Mouse (Mus musculus) heart, embryonic 14.5 days (tissue): ENCODE data around the gene Cpe. TPM values are rescaled to one million over a fixed set of nuclear protein-coding genes. Genes with fewer than 3 reads are reported as not detected.

Source experiments
- ATAC-seq: fragments of 200-750 bp; cut with Nextera tagmentation; 2 replicates; pipeline ENCODE4 v1.8.0; 2017; ENCODE audit warnings: low read depth, moderate TSS enrichment; ENCODE audit not compliant: insufficient number of reproducible peaks, insufficient read depth, low FRiP score
- H3K27ac ChIP-seq, 2 experiments: fragments of 200-500 bp in 1 of 2; fragments of 300-500 bp in 1 of 2; sonication (generic) in 1 of 2; replicated peaks in 1 of 2; 2 replicates each; pipeline ENCODE4 v1.5.1; 2012 to 2014; ENCODE audit warnings: low read depth in 2 of 2, low read length in 2 of 2, control low read depth in 1 of 2, mild to moderate bottlenecking in 1 of 2, mixed read lengths in 1 of 2; ENCODE audit not compliant: control insufficient read depth in 1 of 2, insufficient read depth in 1 of 2
- H3K27me3 ChIP-seq: fragments of 300-500 bp; sonication (generic); 2 replicates; pipeline ENCODE4 v1.6.1; 2014; ENCODE audit warnings: mild to moderate bottlenecking, low read length, control low read depth; ENCODE audit not compliant: control insufficient read depth, insufficient read depth
- H3K36me3 ChIP-seq: fragments of 300-500 bp; sonication (generic); 2 replicates; pipeline ENCODE4 v1.6.1; 2014; ENCODE audit warnings: mild to moderate bottlenecking, control low read depth, low read length, mixed read lengths; ENCODE audit not compliant: control insufficient read depth, insufficient read depth
- H3K4me1 ChIP-seq, 2 experiments: fragments of 200-500 bp in 1 of 2; fragments of 300-500 bp in 1 of 2; sonication (generic) in 1 of 2; 2 replicates each; pipeline ENCODE4 v1.6.1; 2012 to 2014; ENCODE audit warnings: low read length in 2 of 2, control low read depth in 1 of 2, mixed read lengths in 1 of 2; ENCODE audit not compliant: control insufficient read depth in 2 of 2, insufficient read depth in 2 of 2
- H3K4me2 ChIP-seq: fragments of 300-500 bp; sonication (generic); 2 replicates; pipeline ENCODE4 v1.6.1; 2014; ENCODE audit warnings: mild to moderate bottlenecking, low read length
- H3K4me3 ChIP-seq, 2 experiments: fragments of 200-500 bp in 1 of 2; fragments of 300-500 bp in 1 of 2; sonication (generic) in 1 of 2; 2 replicates each; pipeline ENCODE4 v1.5.1; 2012 to 2014; ENCODE audit warnings: low read length in 2 of 2, mild to moderate bottlenecking in 2 of 2, control low read depth in 1 of 2, low read depth in 1 of 2, moderate library complexity in 1 of 2; ENCODE audit not compliant: control insufficient read depth in 1 of 2, insufficient read depth in 1 of 2
- H3K9ac ChIP-seq: fragments of 300-500 bp; sonication (generic); 2 replicates; pipeline ENCODE4 v1.6.1; 2014; ENCODE audit warnings: mild to moderate bottlenecking, low read length
- H3K9me3 ChIP-seq: fragments of 300-500 bp; sonication (generic); 2 replicates; pipeline ENCODE4 v1.6.1; 2016; ENCODE audit warnings: low read length, control low read depth; ENCODE audit not compliant: control insufficient read depth
- WGBS: fragments of 180-500 bp; shearing (Covaris S2); extraction: QIAGEN DNeasy Blood & Tissue Kit; methylation state at CpG from one replicate; pipeline ENCODE4 v1.1.7; 2014; 5-methylcytosine and 5-hydroxymethylcytosine counted together
- polyA plus RNA-seq: library from polyadenylated mRNA; unstranded; fragments of >200 nt; fragmentation: Nextera tagmentation; extraction: Ambion mirVana; gene quantifications from 2 replicates; pipeline ENCODE4 v1.2.1, GENCODE M21; 2014

Cpe gene
- polyA plus RNA-seq, 1 experiment from 2014 or later, result 295 TPM

DNA sequence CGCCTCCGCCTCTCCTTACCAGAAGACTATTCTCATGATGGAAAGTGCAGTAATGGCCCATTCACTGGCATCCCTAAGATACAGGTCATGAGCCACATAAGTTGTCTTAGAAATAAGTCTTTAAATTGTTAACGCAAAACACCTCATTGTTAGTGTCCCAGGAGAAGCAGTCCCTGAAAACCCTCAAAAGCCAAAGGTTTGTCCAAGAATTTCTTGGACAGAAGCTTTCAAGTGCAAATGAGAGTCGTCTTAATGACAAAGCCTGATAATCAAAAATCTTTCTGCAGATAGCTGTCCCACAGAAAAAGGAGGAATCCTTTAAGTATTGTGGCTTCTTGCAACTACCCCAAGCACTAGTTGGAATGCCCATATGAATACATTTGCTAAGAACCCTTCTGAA is 60.7 kb downstream of the Cpe start:
- H3K4me2 ChIP-seq, result no peak overlapping the region
- H3K9ac ChIP-seq, result no peak overlapping the region
- WGBS, result 87% methylated on average over 4 of the region's 4 CpGs
- H3K9me3 ChIP-seq, result no peaks in the 10 kb centered on the region
- H3K4me1 ChIP-seq, result no peaks in the 10 kb centered on the region
- no peak overlapping the region for H3K4me3 ChIP-seq
- no peak overlapping the region for H3K27ac ChIP-seq
- no peaks in the 10 kb centered on the region for H3K36me3 ChIP-seq
- H3K27me3 ChIP-seq, result no peaks in the 10 kb centered on the region
- no peak for ATAC-seq

GRCm38 (mm10) chr8:64631761-64632160 is 61.1 kb downstream of the Cpe start:
- H3K4me3 ChIP-seq, result no peak overlapping the region

GRCm38 (mm10) chr8:64629034-64629760 is 63.7 kb downstream of the Cpe start:
- ATAC-seq, result no peak
- 88% methylated on average over 6 of the region's 6 CpGs for WGBS
- H3K9ac ChIP-seq, result no peak overlapping the region

More at GRCm38 (mm10) chr8:64631761-64632160, 61.1 kb downstream of the Cpe start:
- H3K36me3 ChIP-seq, result no peaks in the 10 kb centered on the region
- H3K27me3 ChIP-seq, result no peaks in the 10 kb centered on the region
- no peak for ATAC-seq
- no peak overlapping the region for H3K9ac ChIP-seq
- no peaks in the 10 kb centered on the region for H3K9me3 ChIP-seq
- H3K4me1 ChIP-seq, result no peaks in the 10 kb centered on the region
- WGBS, result 78% methylated on average over 2 of the region's 2 CpGs
- no peak overlapping the region for H3K27ac ChIP-seq
- no peak overlapping the region for H3K4me2 ChIP-seq

GRCm38 (mm10) chr8:64628039-64628438 is 64.8 kb downstream of the Cpe start:
- H3K9ac ChIP-seq, result no peak overlapping the region
- ATAC-seq, result no peak
- H3K27ac ChIP-seq, result no peak overlapping the region
- no peaks in the 10 kb centered on the region for H3K9me3 ChIP-seq
- H3K4me2 ChIP-seq, result no peak overlapping the region
- no peaks in the 10 kb centered on the region for H3K27me3 ChIP-seq
- 85% methylated on average over 6 of the region's 6 CpGs for WGBS
- no peak overlapping the region for H3K4me3 ChIP-seq
- no peaks in the 10 kb centered on the region for H3K36me3 ChIP-seq
- no peaks in the 10 kb centered on the region for H3K4me1 ChIP-seq

More at GRCm38 (mm10) chr8:64629034-64629760, 63.7 kb downstream of the Cpe start:
- H3K36me3 ChIP-seq, result no peaks in the 10 kb centered on the region
- H3K9me3 ChIP-seq, result no peaks in the 10 kb centered on the region
- H3K4me3 ChIP-seq, result no peak overlapping the region
- H3K4me2 ChIP-seq, result no peak overlapping the region
- H3K27me3 ChIP-seq, result no peaks in the 10 kb centered on the region
- H3K4me1 ChIP-seq, result no peaks in the 10 kb centered on the region
- no peak overlapping the region for H3K27ac ChIP-seq

- Histone ChIP-seq H3K9me3 (no peaks in the 10 kb centered on the region), H3K27me3 (no peaks in the 10 kb centered on the region), H3K27ac (no peak overlapping the region), H3K4me2 (no peak overlapping the region), H3K4me1 (peaks cover 14 to 25% of the 10 kb centered on the region in 2 experiments), H3K4me3 (no peak overlapping the region), H3K36me3 (no peaks in the 10 kb centered on the region), H3K9ac (no peak overlapping the region)
- WGBS, result 81% methylated on average over 10 of the region's 10 CpGs
- no peak for ATAC-seq
Observed at GRCm38 (mm10) chr8:64624603-64625037, 68.2 kb downstream of the Cpe start.

DNA sequence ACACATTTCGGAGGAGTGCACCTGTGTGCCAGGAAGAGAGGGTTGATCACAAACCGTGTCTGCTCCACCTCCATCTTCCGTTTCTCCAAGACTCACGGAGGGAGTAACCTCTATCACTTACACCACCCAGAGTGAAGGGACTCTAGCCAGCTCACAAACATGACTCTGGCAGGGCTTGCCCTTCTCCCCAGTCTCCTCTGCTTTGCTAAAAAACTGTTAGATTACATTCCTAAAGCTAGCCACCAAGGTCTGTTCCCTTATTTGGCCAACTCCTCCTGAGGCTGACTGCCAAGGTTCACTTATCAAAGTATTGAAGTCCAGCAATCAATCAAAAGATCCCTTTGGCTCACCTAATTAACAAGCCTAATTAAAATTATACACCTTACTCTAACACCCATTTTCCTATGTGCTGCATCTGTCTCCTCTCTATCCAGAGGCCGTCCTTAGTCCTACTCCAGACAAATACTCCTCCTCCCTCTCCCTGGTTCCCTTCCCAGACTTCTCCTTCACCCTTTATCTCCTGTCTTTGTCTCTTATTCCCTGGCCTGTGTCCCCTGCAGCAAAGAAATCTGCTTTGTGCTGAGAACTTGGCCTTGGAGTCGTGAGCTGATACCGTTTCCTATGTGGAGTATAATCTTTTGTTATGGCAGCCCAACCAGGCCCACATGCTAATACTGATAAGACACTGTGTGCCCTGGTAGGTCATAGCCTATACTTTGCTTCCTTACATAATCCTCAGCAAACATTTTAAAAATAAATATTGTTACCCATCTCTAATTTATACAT is 72.3 kb downstream of the Cpe start:
- H3K9me3 ChIP-seq, result no peaks in the 10 kb centered on the region
- H3K4me1 ChIP-seq, result peaks cover 14 to 27% of the 10 kb centered on the region in 2 experiments
- H3K4me2 ChIP-seq, result no peak overlapping the region
- peak overlapping the region; percentile 50 to 61 for H3K27ac ChIP-seq
- WGBS, result 36% methylated on average over 7 of the region's 7 CpGs
- no peaks in the 10 kb centered on the region for H3K27me3 ChIP-seq
- peaks cover 5% of the 10 kb centered on the region for H3K36me3 ChIP-seq
- ATAC-seq, result peak; percentile 75
- no peak overlapping the region for H3K4me3 ChIP-seq
- no peak overlapping the region for H3K9ac ChIP-seq

- Histone ChIP-seq H3K27me3 (no peaks in the 10 kb centered on the region), H3K4me1 (peaks cover 14 to 27% of the 10 kb centered on the region in 2 experiments), H3K36me3 (peaks cover 8% of the 10 kb centered on the region), H3K9ac (no peak overlapping the region), H3K27ac (peak overlapping the region in 1 of 2 experiments; percentile 61; a peak in 2 of 4 replicates), H3K4me2 (no peak overlapping the region), H3K9me3 (0 out of 2 replicates have a peak, but pooled peaks cover 2% of the 10 kb centered on the region), H3K4me3 (no peak overlapping the region)
- ATAC-seq, result no peak
- WGBS, result 82% methylated on average over 8 of the region's 8 CpGs
Observed at GRCm38 (mm10) chr8:64619661-64620060, 73.2 kb downstream of the Cpe start.
